Mouse (Mus musculus): ENCODE data around the gene Mxi1.

DNA sequence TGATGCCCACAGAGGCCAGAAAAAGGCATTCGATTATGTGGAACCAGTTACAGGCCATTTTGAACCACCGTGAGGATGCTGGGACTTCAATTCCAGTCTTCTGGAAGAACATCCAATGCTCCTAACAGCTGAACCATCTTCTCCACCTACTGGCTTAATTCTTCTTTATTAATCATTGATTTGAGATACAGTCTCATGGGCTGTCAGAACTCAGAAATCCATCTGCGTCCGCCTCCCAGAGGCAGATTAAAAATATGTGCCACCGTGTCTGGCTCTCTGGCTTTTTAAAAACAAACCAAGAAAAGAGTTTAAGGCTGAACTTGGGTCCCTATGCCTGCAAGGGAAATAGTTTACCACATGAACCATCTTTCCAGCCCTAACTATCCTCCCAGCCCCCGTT lies 65.0 kb downstream of the Mxi1 start:
- TF ChIP-seq MAX (IDR thresholded peaks at IDR 0.05; ENCODE audit: low read length) (no peak), SMC3 (IDR thresholded peaks at IDR 0.05; ENCODE audit: low read depth, low read length) (no peak), POLR2A (IDR thresholded peaks at IDR 0.05; ENCODE audit: control insufficient read depth in 1 of 2, insufficient read depth in 1 of 2, low read depth in 1 of 2, low read length in 2 of 2, poor library complexity in 1 of 2) (no peak)
